In genomic region chr17:35557351-35557750, GRCm38 (mm10) we compare ENCODE assay signal across 19 mouse cellular contexts. TPM values are rescaled to one million over a fixed set of nuclear protein-coding genes. Genes with fewer than 3 reads are reported as not detected.
A peak's percentile ranks its signal among the peaks of the same experiment; 100 is the strongest.
DNase-seq lines count a peak whose midpoint lies in the region; ATAC-seq and TF ChIP-seq lines count a peak whose summit lies in the region.
"Had no signal": no experiment of that assay in that cellular context is flagged by ENCODE, and none has a peak within 500 bp of the region (broad histone marks: within the 10 kb centered on the region; RNA-seq: fewer than 3 reads in every experiment).

No protein-coding gene starts in this region.

- POLR2A ChIA-PET in Patski (lab: Charles Lee) = no interaction called here

- H3K9ac ChIP-seq in midbrain, embryonic 11.5 days (ENCODE audit: low read length) = no peak overlapping the region
- H3K9ac ChIP-seq in midbrain, postnatal 0 days (replicated peaks; ENCODE audit: low read length, poor library complexity, severe bottlenecking) = no peak overlapping the region
- H3K9ac ChIP-seq in forebrain, embryonic 14.5 days (ENCODE audit: low read length) = no peak overlapping the region
- H3K9ac ChIP-seq: limb, embryonic 12.5 days; liver, embryonic 14.5 days; midbrain, embryonic 13.5 days had no signal

- H3K4me1 ChIP-seq in midbrain, embryonic 11.5 days (ENCODE audit: control insufficient read depth, insufficient read depth, low read length) = no peaks in the 10 kb centered on the region
- H3K4me1 ChIP-seq in midbrain, postnatal 0 days (ENCODE audit: insufficient read depth, low read length) = no peaks in the 10 kb centered on the region
- peaks cover 14% of the 10 kb centered on the region for H3K4me1 ChIP-seq in small intestine, adult 2 months (ENCODE audit: control insufficient read depth, insufficient read depth, insufficient read length, low read length)
- no peaks in the 10 kb centered on the region for H3K4me1 ChIP-seq in forebrain, embryonic 14.5 days (ENCODE audit: control insufficient read depth, insufficient read depth, low read length)
- H3K4me1 ChIP-seq: limb, embryonic 12.5 days; midbrain, embryonic 13.5 days had no signal

- ATAC-seq in midbrain, embryonic 11.5 days (ENCODE audit: low FRiP score) = no peak
- ATAC-seq in midbrain, postnatal 0 days (ENCODE audit: low FRiP score) = no peak
- ATAC-seq in Patski = peak; percentile 60
- ATAC-seq in forebrain, embryonic 14.5 days = no peak
- ATAC-seq: inflammation-experienced regulatory T-cells, adult 6 months; midbrain, embryonic 13.5 days had no signal

- no peak overlapping the region for H3K4me2 ChIP-seq in midbrain, embryonic 11.5 days
- H3K4me2 ChIP-seq in midbrain, postnatal 0 days (ENCODE audit: low read depth, low read length, poor library complexity, severe bottlenecking) = no peak overlapping the region
- no peak overlapping the region for H3K4me2 ChIP-seq in forebrain, embryonic 14.5 days (ENCODE audit: low read length)
- H3K4me2 ChIP-seq: heart, embryonic 11.5 days; limb, embryonic 12.5 days; midbrain, embryonic 13.5 days had no signal

- 78% methylated on average over 9 of the region's 9 CpGs for WGBS in midbrain, embryonic 11.5 days
- WGBS in midbrain, postnatal 0 days = 84% methylated on average over 9 of the region's 9 CpGs
- 32% methylated on average over 9 of the region's 9 CpGs for WGBS in small intestine, adult 2 months
- 78% methylated on average over 9 of the region's 9 CpGs for WGBS in forebrain, embryonic 14.5 days

- no peak for TF ChIP-seq CTCF in midbrain, postnatal 0 days (IDR thresholded peaks at IDR 0.05)
- no peak for TF ChIP-seq CTCF in Patski (IDR thresholded peaks at IDR 0.05)
- no peak for TF ChIP-seq CTCF in small intestine, adult 2 months (IDR thresholded peaks at IDR 0.05; ENCODE audit: extremely low read depth, insufficient read length, insufficient replicate concordance, low read depth, low read length)

- peak; percentile 52 for DNase-seq in adrenal gland, adult 2 months
- no peak for DNase-seq in adrenal gland, postnatal 10 days
- DNase-seq in midbrain, embryonic 11.5 days (ENCODE audit: low spot score, missing footprints) = peak; percentile 84
- DNase-seq in midbrain, postnatal 0 days (ENCODE audit: low spot score) = no peak
- DNase-seq in Patski (ENCODE audit: low read depth, low spot score) = no peak
- no peak for DNase-seq in forebrain, embryonic 14.5 days (ENCODE audit: low spot score)
- no peak for DNase-seq in frontal cortex, postnatal 25 days (ENCODE audit: low spot score in 2 of 2)
- DNase-seq: cerebellum, adult 11 months; gastrocnemius, postnatal 25 days had no signal

- TF ChIP-seq POLR2A in small intestine, adult 2 months (IDR thresholded peaks at IDR 0.05; ENCODE audit: low read depth, low read length) = no peak

- in situ Hi-C loops in Patski (cut with MboI; ENCODE audit: low pct_unique_long_range_greater_than_20kb) = no loop called here

- H3K27me3 ChIP-seq in midbrain, embryonic 11.5 days (ENCODE audit: control insufficient read depth, insufficient read depth, low read length) = no peaks in the 10 kb centered on the region
- H3K27me3 ChIP-seq in midbrain, postnatal 0 days (ENCODE audit: insufficient read depth, low read length) = no peaks in the 10 kb centered on the region
- no peaks in the 10 kb centered on the region for H3K27me3 ChIP-seq in Patski
- H3K27me3 ChIP-seq in small intestine, adult 2 months (ENCODE audit: control insufficient read depth, insufficient read depth, low read length) = no peaks in the 10 kb centered on the region
- H3K27me3 ChIP-seq in forebrain, embryonic 14.5 days (replicated peaks; ENCODE audit: control insufficient read depth, insufficient read depth, low read length) = no peaks in the 10 kb centered on the region
- H3K27me3 ChIP-seq: limb, embryonic 12.5 days; midbrain, embryonic 13.5 days had no signal

- CTCF ChIA-PET in Patski (lab: Charles Lee) = interaction anchor here (0.7 to 9.0 kb wide), 10 partner anchors 8 to 23 kb away, joined by 3 to 69 read pairs (median 4); partner anchors contain the start of gene 2300002M23Rik

- no peak overlapping the region for H3K27ac ChIP-seq in midbrain, embryonic 11.5 days (ENCODE audit: low read depth, low read length)
- H3K27ac ChIP-seq in midbrain, postnatal 0 days (ENCODE audit: low read depth, low read length) = no peak overlapping the region
- H3K27ac ChIP-seq in small intestine, adult 2 months (ENCODE audit: insufficient read depth, low read depth, low read length) = peak overlapping the region; percentile 33; the same call in 1 of the 2 replicates
- no peak overlapping the region for H3K27ac ChIP-seq in forebrain, embryonic 14.5 days (ENCODE audit: low read depth, low read length)
- H3K27ac ChIP-seq: limb, embryonic 12.5 days; liver, embryonic 14.5 days; macrophage; midbrain, embryonic 13.5 days had no signal

- no peaks in the 10 kb centered on the region for H3K9me3 ChIP-seq in midbrain, embryonic 11.5 days (ENCODE audit: control insufficient read depth, low read length)
- H3K9me3 ChIP-seq in midbrain, postnatal 0 days (ENCODE audit: low read length) = no peaks in the 10 kb centered on the region
- no peaks in the 10 kb centered on the region for H3K9me3 ChIP-seq in forebrain, embryonic 14.5 days (replicated peaks; ENCODE audit: control insufficient read depth, low read length)
- H3K9me3 ChIP-seq: limb, embryonic 12.5 days; midbrain, embryonic 13.5 days had no signal

- no peaks in the 10 kb centered on the region for H3K36me3 ChIP-seq in midbrain, embryonic 11.5 days (ENCODE audit: control insufficient read depth, insufficient read depth, low read length)
- H3K36me3 ChIP-seq in midbrain, postnatal 0 days (ENCODE audit: insufficient read depth, low read length) = no peaks in the 10 kb centered on the region
- H3K36me3 ChIP-seq in small intestine, adult 2 months (ENCODE audit: control insufficient read depth, insufficient read depth, low read length) = no peaks in the 10 kb centered on the region
- no peaks in the 10 kb centered on the region for H3K36me3 ChIP-seq in forebrain, embryonic 14.5 days (ENCODE audit: control insufficient read depth, insufficient read depth, low read length)
- H3K36me3 ChIP-seq: limb, embryonic 12.5 days; midbrain, embryonic 13.5 days had no signal

- H3K4me3 ChIP-seq in midbrain, embryonic 11.5 days (ENCODE audit: low read depth, low read length) = no peak overlapping the region
- H3K4me3 ChIP-seq in midbrain, postnatal 0 days (ENCODE audit: low read depth, low read length) = no peak overlapping the region
- H3K4me3 ChIP-seq in small intestine, adult 2 months (ENCODE audit: low read depth, low read length) = peak overlapping the region; percentile 33
- no peak overlapping the region for H3K4me3 ChIP-seq in forebrain, embryonic 14.5 days (ENCODE audit: low read depth, low read length)
- H3K4me3 ChIP-seq: erythroblast, embryonic 14.5 days; limb, embryonic 12.5 days; midbrain, embryonic 13.5 days had no signal

RNA-seq across cellular contexts. Expression of gene Cdsn, which starts 5.4 kb away (rescaled TPM):
- under 1 TPM; 0.20 to 0.62 TPM for total RNA-seq in adrenal gland, adult 2 months (2021)
- polyA plus RNA-seq in adrenal gland, adult 2 months (2012; rRNA removed) = 7.3 and 7.4 TPM in 2 replicates
- under 1 TPM; 0.24 to 0.30 TPM for total RNA-seq in adrenal gland, postnatal 10 days (2021)
- polyA plus RNA-seq in midbrain, embryonic 11.5 days (2014; fragmentation: Nextera tagmentation; extraction: Ambion mirVana) = 0.08 TPM in 1 of 2 replicates, not detected in the other
- 1.2 TPM in 1 of 2 replicates, not detected in the other for total RNA-seq in midbrain, postnatal 0 days (2014; rRNA removed)
- polyA plus RNA-seq in midbrain, postnatal 0 days (2015; fragmentation: Nextera tagmentation; extraction: Ambion mirVana) = 0.06 and 0.22 TPM in 2 replicates
- polyA plus RNA-seq in Patski (2021) = 8.6 TPM
- polyA plus RNA-seq in small intestine, adult 2 months (2012; rRNA removed) = 0.08 and 0.39 TPM in 2 replicates
- polyA plus RNA-seq in forebrain, embryonic 14.5 days (2014; fragmentation: Nextera tagmentation; extraction: Ambion mirVana) = 0.06 TPM in 1 of 2 replicates, not detected in the other
- polyA plus RNA-seq: erythroblast, embryonic 14.5 days; inflammation-experienced regulatory T-cells, adult 6 months; limb, embryonic 12.5 days; liver, embryonic 14.5 days; macrophage had no signal

RNA-seq across cellular contexts. Expression of gene 2300002M23Rik, which starts 9.9 kb away (rescaled TPM):
- not detected for total RNA-seq in adrenal gland, adult 2 months (2021)
- not detected in 2 replicates for polyA plus RNA-seq in adrenal gland, adult 2 months (2012; rRNA removed)
- not detected for total RNA-seq in adrenal gland, postnatal 10 days (2021)
- polyA plus RNA-seq in midbrain, embryonic 11.5 days (2014; fragmentation: Nextera tagmentation; extraction: Ambion mirVana) = not detected in 2 replicates
- total RNA-seq in midbrain, postnatal 0 days (2014; rRNA removed) = not detected in 2 replicates
- not detected in 2 replicates for polyA plus RNA-seq in midbrain, postnatal 0 days (2015; fragmentation: Nextera tagmentation; extraction: Ambion mirVana)
- polyA plus RNA-seq in Patski (2021) = not detected
- not detected in 2 replicates for polyA plus RNA-seq in small intestine, adult 2 months (2012; rRNA removed)
- not detected in 2 replicates for polyA plus RNA-seq in forebrain, embryonic 14.5 days (2014; fragmentation: Nextera tagmentation; extraction: Ambion mirVana)
- total RNA-seq: gastrocnemius, postnatal 25 days; heart, postnatal 25 days; layer of hippocampus, postnatal 10 days had no signal
- polyA plus RNA-seq: erythroblast, embryonic 14.5 days; heart, embryonic 11.5 days; inflammation-experienced regulatory T-cells, adult 6 months; limb, embryonic 12.5 days; liver, embryonic 14.5 days; macrophage; midbrain, embryonic 13.5 days had no signal

RNA-seq across cellular contexts. Expression of gene Psors1c2, which starts 24.4 kb away (rescaled TPM):
- not detected for total RNA-seq in adrenal gland, adult 2 months (2021)
- polyA plus RNA-seq in adrenal gland, adult 2 months (2012; rRNA removed) = not detected in 2 replicates
- total RNA-seq in adrenal gland, postnatal 10 days (2021) = not detected
- 0.22 and 0.46 TPM in 2 replicates for polyA plus RNA-seq in midbrain, embryonic 11.5 days (2014; fragmentation: Nextera tagmentation; extraction: Ambion mirVana)
- total RNA-seq in midbrain, postnatal 0 days (2014; rRNA removed) = not detected in 2 replicates
- 0.43 TPM in 1 of 2 replicates, not detected in the other for polyA plus RNA-seq in midbrain, postnatal 0 days (2015; fragmentation: Nextera tagmentation; extraction: Ambion mirVana)
- 0.37 TPM for polyA plus RNA-seq in Patski (2021)
- 0.15 and 0.37 TPM in 2 replicates for polyA plus RNA-seq in small intestine, adult 2 months (2012; rRNA removed)
- polyA plus RNA-seq in forebrain, embryonic 14.5 days (2014; fragmentation: Nextera tagmentation; extraction: Ambion mirVana) = 0.28 and 0.36 TPM in 2 replicates
- total RNA-seq: gastrocnemius, postnatal 25 days; heart, postnatal 25 days; layer of hippocampus, postnatal 10 days had no signal
- polyA plus RNA-seq: heart, embryonic 11.5 days; macrophage had no signal

RNA-seq across cellular contexts. Expression of gene Cchcr1, which starts 40.5 kb away (rescaled TPM):
- total RNA-seq in adrenal gland, adult 2 months (2021) = 1 to 10 TPM; 6.2 to 8.0 TPM
- 2.9 and 3.9 TPM in 2 replicates for polyA plus RNA-seq in adrenal gland, adult 2 months (2012; rRNA removed)
- 10 to 100 TPM in 1 of 2 experiments, 1 to 10 TPM in 1; 9.9 to 15.8 TPM for total RNA-seq in adrenal gland, postnatal 10 days (2021)
- 8.9 and 10.8 TPM in 2 replicates for polyA plus RNA-seq in midbrain, embryonic 11.5 days (2014; fragmentation: Nextera tagmentation; extraction: Ambion mirVana)
- 3.5 and 4.0 TPM in 2 replicates for total RNA-seq in midbrain, postnatal 0 days (2014; rRNA removed)
- polyA plus RNA-seq in midbrain, postnatal 0 days (2015; fragmentation: Nextera tagmentation; extraction: Ambion mirVana) = 1.9 and 2.1 TPM in 2 replicates
- 44.8 TPM for polyA plus RNA-seq in Patski (2021)
- 3.2 and 3.5 TPM in 2 replicates for polyA plus RNA-seq in small intestine, adult 2 months (2012; rRNA removed)
- polyA plus RNA-seq in forebrain, embryonic 14.5 days (2014; fragmentation: Nextera tagmentation; extraction: Ambion mirVana) = 4.7 and 6.5 TPM in 2 replicates

RNA-seq across cellular contexts. Expression of gene Tcf19, which starts 40.7 kb away (rescaled TPM):
- 1 to 10 TPM; 4.6 to 5.0 TPM for total RNA-seq in adrenal gland, adult 2 months (2021)
- 7.6 and 9.5 TPM in 2 replicates for polyA plus RNA-seq in adrenal gland, adult 2 months (2012; rRNA removed)
- 10 to 100 TPM; 20.3 to 25.1 TPM for total RNA-seq in adrenal gland, postnatal 10 days (2021)
- polyA plus RNA-seq in midbrain, embryonic 11.5 days (2014; fragmentation: Nextera tagmentation; extraction: Ambion mirVana) = 56.7 and 57.7 TPM in 2 replicates
- total RNA-seq in midbrain, postnatal 0 days (2014; rRNA removed) = 9.2 and 10.3 TPM in 2 replicates
- 4.5 and 4.7 TPM in 2 replicates for polyA plus RNA-seq in midbrain, postnatal 0 days (2015; fragmentation: Nextera tagmentation; extraction: Ambion mirVana)
- polyA plus RNA-seq in Patski (2021) = 35.9 TPM
- 7.3 and 8.1 TPM in 2 replicates for polyA plus RNA-seq in small intestine, adult 2 months (2012; rRNA removed)
- 40.8 and 48.8 TPM in 2 replicates for polyA plus RNA-seq in forebrain, embryonic 14.5 days (2014; fragmentation: Nextera tagmentation; extraction: Ambion mirVana)

Comparison
In these comparisons a context has a peak if more than half of its experiments do, and no peak if none do; other contexts are left out.
1. DNase-seq: peak in adrenal gland, adult 2 months (single experiment) and midbrain, embryonic 11.5 days (single experiment); none in adrenal gland, postnatal 10 days (single experiment), midbrain, postnatal 0 days (single experiment), Patski (single experiment), forebrain, embryonic 14.5 days (single experiment) and frontal cortex, postnatal 25 days (0 of 2).